Mouse (Mus musculus): ENCODE data around the gene Prrx2. TPM values are rescaled to one million over a fixed set of nuclear protein-coding genes. Genes with fewer than 3 reads are reported as not detected.

Prrx2 gene
- polyA plus RNA-seq, 1 experiment = 2.6 TPM

GRCm38 (mm10) chr2:30807648-30808295 is 27.0 kb upstream of the Prrx2 start, which contains the start of gene Ntmt1:
Gene Ntmt1, plus strand, starts transcription at chr2:30807826.
- TF ChIP-seq CTCF (IDR thresholded peaks at IDR 0.05; ENCODE audit: extremely low read depth, insufficient read length, insufficient replicate concordance, low read depth, low read length) (no peak), POLR2A (IDR thresholded peaks at IDR 0.05; ENCODE audit: low read depth, low read length) (peak; percentile 50)
- Histone ChIP-seq H3K27me3 (ENCODE audit: control insufficient read depth, insufficient read depth, low read length) (no peaks in the 10 kb centered on the region), H3K36me3 (ENCODE audit: control insufficient read depth, insufficient read depth, low read length) (no peaks in the 10 kb centered on the region), H3K4me3 (ENCODE audit: low read depth, low read length) (peak within 1 kb of the TSS; percentile 75), H3K4me1 (ENCODE audit: control insufficient read depth, insufficient read depth, insufficient read length, low read length) (peaks cover 8% of the 10 kb centered on the region; the same call in 1 of the 2 replicates), H3K27ac (ENCODE audit: insufficient read depth, low read depth, low read length) (no peak within 1 kb of the TSS; the same call in 1 of the 2 replicates)
- WGBS = under 1% methylated on average over 44 of the region's 44 CpGs

DNA sequence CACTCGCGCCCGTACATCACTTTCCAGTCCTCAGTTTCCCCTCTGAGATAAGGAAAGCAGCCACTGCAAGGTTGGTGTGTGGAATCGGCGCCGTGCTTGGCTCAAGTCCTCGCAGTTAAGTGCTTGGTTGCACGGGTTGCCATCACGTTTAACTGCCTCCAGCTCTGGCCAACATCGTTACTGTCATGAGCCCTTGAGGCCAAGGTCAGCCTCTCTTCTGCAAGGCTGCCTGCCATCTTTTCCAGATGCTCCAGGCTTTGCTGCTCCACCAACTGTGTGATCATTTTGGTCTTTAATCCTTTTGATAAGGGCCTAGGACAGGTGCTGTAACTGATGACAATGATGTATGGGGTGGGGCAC is 26.5 kb upstream of the Prrx2 start:
- Histone ChIP-seq H3K4me1 (ENCODE audit: control insufficient read depth, insufficient read depth, insufficient read length, low read length) (peaks cover 8% of the 10 kb centered on the region; the same call in 1 of the 2 replicates), H3K4me3 (ENCODE audit: low read depth, low read length) (peak overlapping the region; percentile 75), H3K36me3 (ENCODE audit: control insufficient read depth, insufficient read depth, low read length) (no peaks in the 10 kb centered on the region), H3K27me3 (ENCODE audit: control insufficient read depth, insufficient read depth, low read length) (no peaks in the 10 kb centered on the region), H3K27ac (ENCODE audit: insufficient read depth, low read depth, low read length) (no peak overlapping the region; the same call in 1 of the 2 replicates)
- WGBS = under 1% methylated on average over 10 of the region's 10 CpGs
- TF ChIP-seq POLR2A (IDR thresholded peaks at IDR 0.05; ENCODE audit: low read depth, low read length) (no peak), CTCF (IDR thresholded peaks at IDR 0.05; ENCODE audit: extremely low read depth, insufficient read length, insufficient replicate concordance, low read depth, low read length) (no peak)

DNA sequence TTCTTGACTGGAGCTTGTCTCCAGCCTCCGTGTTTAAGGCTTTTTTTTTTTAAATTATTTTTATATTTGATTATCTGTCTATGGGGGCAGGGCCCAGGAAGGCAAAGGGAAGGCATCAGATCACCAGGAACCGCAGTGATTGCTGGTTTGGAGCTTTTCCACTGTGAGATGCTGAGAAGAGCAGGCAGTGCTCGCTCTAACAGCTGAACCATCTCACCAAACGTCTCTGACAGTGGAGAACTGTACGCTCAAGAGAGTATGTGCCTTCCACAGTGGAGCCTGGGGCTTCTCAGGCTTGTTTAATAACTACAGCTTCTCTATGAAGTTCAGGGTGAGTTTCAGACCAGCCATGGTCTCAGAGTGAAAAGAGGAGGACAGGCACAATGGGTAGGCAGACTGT is 25.3 kb upstream of the Prrx2 start:
- TF ChIP-seq POLR2A (IDR thresholded peaks at IDR 0.05; ENCODE audit: low read depth, low read length) (no peak), CTCF (IDR thresholded peaks at IDR 0.05; ENCODE audit: extremely low read depth, insufficient read length, insufficient replicate concordance, low read depth, low read length) (no peak)
- WGBS = 58% methylated on average over 5 of the region's 5 CpGs
- H3K27me3 ChIP-seq (ENCODE audit: control insufficient read depth, insufficient read depth, low read length) = no peaks in the 10 kb centered on the region
- H3K4me1 ChIP-seq (ENCODE audit: control insufficient read depth, insufficient read depth, insufficient read length, low read length) = peaks cover 8% of the 10 kb centered on the region; the same call in 1 of the 2 replicates
- 0 out of 2 replicates have a peak, but pooled peaks cover 7% of the 10 kb centered on the region for H3K36me3 ChIP-seq (ENCODE audit: control insufficient read depth, insufficient read depth, low read length)
- no peak overlapping the region for H3K4me3 ChIP-seq (ENCODE audit: low read depth, low read length)
- no peak overlapping the region for H3K27ac ChIP-seq (ENCODE audit: insufficient read depth, low read depth, low read length)

DNA sequence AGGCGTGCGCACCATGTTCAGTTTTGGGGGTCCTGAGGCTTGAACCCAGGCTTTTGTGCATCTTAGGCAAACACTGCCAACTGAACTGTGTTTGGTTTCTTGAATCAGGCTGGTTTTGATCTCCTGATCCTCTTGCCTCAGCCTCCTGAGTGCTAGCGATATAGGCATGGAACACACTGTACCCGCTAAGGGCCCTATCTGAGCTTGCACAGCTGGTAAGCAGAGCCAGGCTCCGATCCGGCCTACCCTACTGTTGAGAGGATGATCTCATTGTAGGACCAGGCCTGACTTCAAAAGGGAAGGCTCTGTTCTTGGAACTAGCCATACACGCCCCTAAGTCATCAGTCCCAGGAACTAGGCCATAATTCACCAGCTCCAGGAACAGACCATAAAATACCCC is 24.2 kb upstream of the Prrx2 start:
- 79% methylated on average over 7 of the region's 7 CpGs for WGBS
- peaks cover 12% of the 10 kb centered on the region for H3K36me3 ChIP-seq (ENCODE audit: control insufficient read depth, insufficient read depth, low read length)
- H3K27ac ChIP-seq (ENCODE audit: insufficient read depth, low read depth, low read length) = no peak overlapping the region
- no peak for TF ChIP-seq CTCF (IDR thresholded peaks at IDR 0.05; ENCODE audit: extremely low read depth, insufficient read length, insufficient replicate concordance, low read depth, low read length)
- TF ChIP-seq POLR2A (IDR thresholded peaks at IDR 0.05; ENCODE audit: low read depth, low read length) = no peak
- no peak overlapping the region for H3K4me3 ChIP-seq (ENCODE audit: low read depth, low read length)
- no peaks in the 10 kb centered on the region for H3K27me3 ChIP-seq (ENCODE audit: control insufficient read depth, insufficient read depth, low read length)
- H3K4me1 ChIP-seq (ENCODE audit: control insufficient read depth, insufficient read depth, insufficient read length, low read length) = peaks cover 8% of the 10 kb centered on the region; the same call in 1 of the 2 replicates

GRCm38 (mm10) chr2:30816383-30816782 is 18.4 kb upstream of the Prrx2 start:
- 96% methylated on average over 1 of the region's 1 CpGs for WGBS
- peaks cover 22% of the 10 kb centered on the region for H3K36me3 ChIP-seq (ENCODE audit: control insufficient read depth, insufficient read depth, low read length)
- TF ChIP-seq CTCF (IDR thresholded peaks at IDR 0.05; ENCODE audit: extremely low read depth, insufficient read length, insufficient replicate concordance, low read depth, low read length) (no peak), POLR2A (IDR thresholded peaks at IDR 0.05; ENCODE audit: low read depth, low read length) (no peak)

DNA sequence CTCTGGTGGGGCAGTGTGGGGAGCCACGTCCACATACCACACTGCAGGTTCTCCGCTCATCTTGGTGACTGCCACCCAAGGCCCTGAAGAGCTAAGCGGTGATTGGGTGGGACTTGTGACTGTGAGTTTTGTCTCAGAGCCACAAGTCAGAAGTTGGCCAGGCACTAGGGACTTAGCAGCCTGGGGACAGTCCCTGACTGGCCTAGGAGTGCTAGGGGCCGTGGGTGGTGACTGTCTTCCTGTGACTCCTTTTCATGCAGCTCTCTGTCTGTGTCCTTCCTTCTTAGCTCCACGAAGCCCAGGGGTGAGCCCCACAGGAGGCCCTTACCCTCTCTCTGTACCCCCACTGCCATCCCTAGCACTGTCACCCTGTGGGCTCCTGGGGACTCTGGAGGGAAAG is 14.9 kb upstream of the Prrx2 start:
- no peaks in the 10 kb centered on the region for H3K27me3 ChIP-seq (ENCODE audit: control insufficient read depth, insufficient read depth, low read length)
- 93% methylated on average over 5 of the region's 5 CpGs for WGBS
- H3K4me3 ChIP-seq (ENCODE audit: low read depth, low read length) = no peak overlapping the region
- TF ChIP-seq CTCF (IDR thresholded peaks at IDR 0.05; ENCODE audit: extremely low read depth, insufficient read length, insufficient replicate concordance, low read depth, low read length) (no peak), POLR2A (IDR thresholded peaks at IDR 0.05; ENCODE audit: low read depth, low read length) (no peak)
- peaks cover 40% of the 10 kb centered on the region for H3K36me3 ChIP-seq (ENCODE audit: control insufficient read depth, insufficient read depth, low read length)
- no peak overlapping the region for H3K27ac ChIP-seq (ENCODE audit: insufficient read depth, low read depth, low read length)
- H3K4me1 ChIP-seq (ENCODE audit: control insufficient read depth, insufficient read depth, insufficient read length, low read length) = no peaks in the 10 kb centered on the region

More at GRCm38 (mm10) chr2:30816383-30816782, 18.4 kb upstream of the Prrx2 start:
- no peaks in the 10 kb centered on the region for H3K27me3 ChIP-seq (ENCODE audit: control insufficient read depth, insufficient read depth, low read length)
- no peak overlapping the region for H3K27ac ChIP-seq (ENCODE audit: insufficient read depth, low read depth, low read length)
- no peaks in the 10 kb centered on the region for H3K4me1 ChIP-seq (ENCODE audit: control insufficient read depth, insufficient read depth, insufficient read length, low read length)
- no peak overlapping the region for H3K4me3 ChIP-seq (ENCODE audit: low read depth, low read length)

DNA sequence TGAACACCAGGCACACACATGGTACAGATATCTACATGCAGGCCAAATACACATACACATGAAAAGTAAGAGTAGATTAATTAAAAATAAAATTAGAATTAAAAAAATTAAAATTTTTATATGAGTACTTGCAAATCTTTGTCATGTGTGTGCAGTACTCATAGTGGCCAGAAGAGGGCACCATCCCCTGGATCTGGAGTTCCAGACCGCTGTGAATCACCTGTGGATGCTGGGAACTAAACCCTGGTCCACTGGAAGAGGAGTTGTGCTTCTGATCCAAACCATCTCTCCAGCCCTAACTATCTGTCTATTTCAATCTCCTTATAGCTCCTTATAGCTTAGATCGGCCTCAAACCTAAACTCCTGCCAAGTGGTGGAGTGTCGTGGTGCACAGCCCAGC is 13.7 kb upstream of the Prrx2 start:
- 95% methylated on average over 3 of the region's 3 CpGs for WGBS
- no peak overlapping the region for H3K27ac ChIP-seq (ENCODE audit: insufficient read depth, low read depth, low read length)
- no peaks in the 10 kb centered on the region for H3K4me1 ChIP-seq (ENCODE audit: control insufficient read depth, insufficient read depth, insufficient read length, low read length)
- peaks cover 39% of the 10 kb centered on the region for H3K36me3 ChIP-seq (ENCODE audit: control insufficient read depth, insufficient read depth, low read length)
- H3K4me3 ChIP-seq (ENCODE audit: low read depth, low read length) = no peak overlapping the region
- peak; percentile 45; the same call in 1 of the 2 replicates for TF ChIP-seq CTCF (IDR thresholded peaks at IDR 0.05; ENCODE audit: extremely low read depth, insufficient read length, insufficient replicate concordance, low read depth, low read length)
- no peak for TF ChIP-seq POLR2A (IDR thresholded peaks at IDR 0.05; ENCODE audit: low read depth, low read length)
- H3K27me3 ChIP-seq (ENCODE audit: control insufficient read depth, insufficient read depth, low read length) = no peaks in the 10 kb centered on the region

Measured in small intestine, adult 2 months (tissue).